Mouse (Mus musculus) MEL (cell line): ENCODE measurements at regions not wholly inside any gene's neighbourhood (a gene's known extent, or its start where the extent isn't known, plus 50 kb on each side); places are given as distances from the start of the nearest gene placed in this dataset.

Source experiments
- DNase-seq: peaks from one replicate; pipeline ENCODE4 v3.0.0; 2011; ENCODE audit warnings: low read depth, low spot score
- H3K27ac ChIP-seq: 2 replicates; pipeline ENCODE4 v1.5.1; 2012; ENCODE audit warnings: low read depth, mild to moderate bottlenecking, control low read depth, low read length, moderate library complexity; ENCODE audit not compliant: control insufficient read depth
- H3K27me3 ChIP-seq, 2 experiments: fragments of 150-350 bp in 1 of 2; sonication (generic) in 1 of 2; 2 replicates each; pipeline ENCODE4 v1.6.1; 2012; ENCODE audit warnings: low read length in 2 of 2, mild to moderate bottlenecking in 2 of 2, improper control_type of control experiment in 1 of 2, moderate library complexity in 1 of 2; ENCODE audit not compliant: insufficient read depth in 2 of 2, control insufficient read depth in 1 of 2
- H3K36me3 ChIP-seq, 2 experiments: 2 replicates each; pipeline ENCODE4 v1.6.1; 2012 to 2014; ENCODE audit warnings: low read length in 2 of 2, improper control_type of control experiment in 1 of 2, inconsistent platforms in 1 of 2, mild to moderate bottlenecking in 1 of 2; ENCODE audit not compliant: insufficient read depth in 2 of 2, control insufficient read depth in 1 of 2
- H3K4me1 ChIP-seq, 2 experiments: fragments of 150-350 bp in 1 of 2; sonication (generic) in 1 of 2; 2 replicates each; pipeline ENCODE4 v1.6.1; 2012; ENCODE audit warnings: low read length in 2 of 2, improper control_type of control experiment in 1 of 2, mild to moderate bottlenecking in 1 of 2; ENCODE audit not compliant: insufficient read depth in 2 of 2, control insufficient read depth in 1 of 2
- H3K4me3 ChIP-seq, 2 experiments: fragments of 150-350 bp in 1 of 2; sonication (generic) in 1 of 2; 2 replicates each; pipeline ENCODE4 v1.5.1; 2012; ENCODE audit warnings: low read depth in 2 of 2, low read length in 2 of 2, mild to moderate bottlenecking in 2 of 2, moderate library complexity in 2 of 2, control low read depth in 1 of 2, improper control_type of control experiment in 1 of 2; ENCODE audit not compliant: control insufficient read depth in 1 of 2, insufficient read depth in 1 of 2
- H3K79me2 ChIP-seq: 2 replicates; pipeline ENCODE4 v1.6.1; 2012; ENCODE audit warnings: mild to moderate bottlenecking, low read length, moderate library complexity; ENCODE audit not compliant: control insufficient read depth, poor library complexity, insufficient read depth
- H3K9ac ChIP-seq: 2 replicates; pipeline ENCODE4 v1.6.1; 2012; ENCODE audit warnings: low read depth, mild to moderate bottlenecking, control low read depth, low read length, moderate library complexity; ENCODE audit not compliant: control insufficient read depth, poor library complexity, severe bottlenecking
- H3K9me3 ChIP-seq: fragments of 150-350 bp; sonication (generic); replicated peaks from 2 replicates; pipeline ENCODE4 v1.6.1; 2012; ENCODE audit warnings: mild to moderate bottlenecking, low read length, improper control_type of control experiment, moderate library complexity; ENCODE audit not compliant: insufficient read depth
- CTCF ChIP-seq, 3 experiments: IDR thresholded peaks in 2 of 3; conservative IDR thresholded peaks in 1 of 3; 2 replicates each; pipeline ENCODE4 v1.5.1; 2011 to 2012; ENCODE audit warnings: low read length in 3 of 3, low read depth in 2 of 3, mild to moderate bottlenecking in 2 of 3, improper control_type of control experiment in 1 of 3, inconsistent platforms in 1 of 3, mixed read lengths in 1 of 3, moderate library complexity in 1 of 3; ENCODE audit not compliant: control insufficient read depth in 1 of 3, insufficient read depth in 1 of 3, poor library complexity in 1 of 3, severe bottlenecking in 1 of 3
- ETS1 ChIP-seq: IDR thresholded peaks from 2 replicates; pipeline ENCODE4 v1.6.1; 2012; ENCODE audit warnings: low read depth, mild to moderate bottlenecking, inconsistent platforms, low read length, improper control_type of control experiment, moderate library complexity
- GABPA ChIP-seq: IDR thresholded peaks from 2 replicates; pipeline ENCODE4 v1.6.1; 2012; ENCODE audit warnings: low read depth, mild to moderate bottlenecking, inconsistent platforms, low read length, improper control_type of control experiment, moderate library complexity
- GATA1 ChIP-seq: IDR thresholded peaks from 2 replicates; pipeline ENCODE4 v1.6.1; 2011; ENCODE audit warnings: low read depth, low read length, improper control_type of control experiment
- HCFC1 ChIP-seq: IDR thresholded peaks from 2 replicates; pipeline ENCODE4 v1.6.1; 2012; ENCODE audit warnings: low read depth, mild to moderate bottlenecking, inconsistent platforms, low read length, improper control_type of control experiment, moderate library complexity
- JUND ChIP-seq: IDR thresholded peaks from 2 replicates; pipeline ENCODE4 v1.6.1; 2011; ENCODE audit warnings: low read depth, mild to moderate bottlenecking, improper control_type of control experiment, low read length
- MAX ChIP-seq: IDR thresholded peaks from 2 replicates; pipeline ENCODE4 v1.6.1; 2011; ENCODE audit warnings: low read length, improper control_type of control experiment
- MEF2A ChIP-seq: IDR thresholded peaks from 2 replicates; pipeline ENCODE4 v1.6.1; 2014; ENCODE audit warnings: low read depth, mild to moderate bottlenecking, inconsistent platforms, low read length, improper control_type of control experiment; ENCODE audit not compliant: poor library complexity, insufficient replicate concordance, severe bottlenecking; ENCODE audit errors: extremely low read depth
- MXI1 ChIP-seq: IDR thresholded peaks from 2 replicates; pipeline ENCODE4 v1.6.1; 2011; ENCODE audit warnings: mild to moderate bottlenecking, low read depth, low read length, improper control_type of control experiment
- MYC ChIP-seq: IDR thresholded peaks from 2 replicates; pipeline ENCODE4 v1.6.1; 2011; ENCODE audit warnings: low read depth, mild to moderate bottlenecking, low read length, improper control_type of control experiment, moderate library complexity
- NELFE ChIP-seq: IDR thresholded peaks from 2 replicates; pipeline ENCODE4 v1.6.1; 2011; ENCODE audit warnings: low read depth, low read length, improper control_type of control experiment
- NRF1 ChIP-seq: IDR thresholded peaks from 2 replicates; pipeline ENCODE4 v1.6.1; 2014; ENCODE audit warnings: low read depth, mild to moderate bottlenecking, inconsistent platforms, low read length, improper control_type of control experiment, moderate library complexity; ENCODE audit not compliant: poor library complexity, insufficient read depth, severe bottlenecking
- POLR2A ChIP-seq, 2 experiments: IDR thresholded peaks; 2 replicates each; pipeline ENCODE4 v1.6.1; 2011 to 2012; ENCODE audit warnings: low read length in 2 of 2, mild to moderate bottlenecking in 2 of 2, control low read depth in 1 of 2, improper control_type of control experiment in 1 of 2, low read depth in 1 of 2, moderate library complexity in 1 of 2; ENCODE audit not compliant: control insufficient read depth in 1 of 2, insufficient read depth in 1 of 2, poor library complexity in 1 of 2
- POLR2AphosphoS5 ChIP-seq: IDR thresholded peaks from 2 replicates; pipeline ENCODE4 v1.6.1; 2012; ENCODE audit warnings: low read depth, borderline replicate concordance, mild to moderate bottlenecking, inconsistent platforms, low read length, moderate library complexity, mixed read lengths
- RAD21 ChIP-seq: IDR thresholded peaks from 2 replicates; pipeline ENCODE4 v1.6.1; 2011; ENCODE audit warnings: mild to moderate bottlenecking, low read depth, low read length, improper control_type of control experiment
- RCOR1 ChIP-seq: IDR thresholded peaks from 2 replicates; pipeline ENCODE4 v1.6.1; 2012; ENCODE audit warnings: low read depth, mild to moderate bottlenecking, inconsistent platforms, low read length, improper control_type of control experiment
- SIN3A ChIP-seq: IDR thresholded peaks from 2 replicates; pipeline ENCODE4 v1.6.1; 2012; ENCODE audit warnings: low read length, improper control_type of control experiment, inconsistent platforms
- SMC3 ChIP-seq: IDR thresholded peaks from 2 replicates; pipeline ENCODE4 v1.6.1; 2011; ENCODE audit warnings: low read depth, low read length, improper control_type of control experiment
- TAL1 ChIP-seq: IDR thresholded peaks from 2 replicates; pipeline ENCODE4 v1.6.1; 2012; ENCODE audit warnings: mild to moderate bottlenecking, inconsistent platforms, low read length, moderate library complexity, mixed read lengths
- TBP ChIP-seq: IDR thresholded peaks from 2 replicates; pipeline ENCODE4 v1.8.0; 2011; ENCODE audit warnings: low read depth, low read length, improper control_type of control experiment
- USF2 ChIP-seq, 2 experiments: IDR thresholded peaks; 2 replicates each; pipeline ENCODE4 v1.6.1; 2011 to 2012; ENCODE audit warnings: improper control_type of control experiment in 2 of 2, low read length in 2 of 2, borderline replicate concordance in 1 of 2, inconsistent platforms in 1 of 2, low read depth in 1 of 2, mild to moderate bottlenecking in 1 of 2; ENCODE audit not compliant: insufficient read depth in 1 of 2
- ZC3H11A ChIP-seq: IDR thresholded peaks from 2 replicates; pipeline ENCODE4 v1.6.1; 2012; ENCODE audit warnings: low read depth, mild to moderate bottlenecking, inconsistent platforms, low read length, improper control_type of control experiment
- ZMIZ1 ChIP-seq: IDR thresholded peaks from 2 replicates; pipeline ENCODE4 v1.6.1; 2012; ENCODE audit warnings: low read depth, mild to moderate bottlenecking, inconsistent platforms, low read length, improper control_type of control experiment, moderate library complexity
- ZNF384 ChIP-seq: IDR thresholded peaks from 2 replicates; pipeline ENCODE4 v1.6.1; 2012; ENCODE audit warnings: low read depth, mild to moderate bottlenecking, inconsistent platforms, low read length, improper control_type of control experiment

- no peak overlapping the region for H3K27ac ChIP-seq
- no peaks in the 10 kb centered on the region for H3K9me3 ChIP-seq
- no peaks in the 10 kb centered on the region for H3K4me1 ChIP-seq
- H3K79me2 ChIP-seq = no peaks in the 10 kb centered on the region
- no peaks in the 10 kb centered on the region for H3K36me3 ChIP-seq
- no peak for DNase-seq
- H3K27me3 ChIP-seq = no peaks in the 10 kb centered on the region
- H3K9ac ChIP-seq = no peak overlapping the region
- TF ChIP-seq NELFE (no peak), MEF2A (no peak), USF2 (IDR thresholded peaks at IDR 0.05; ENCODE audit: borderline replicate concordance in 1 of 2, insufficient read depth in 1 of 2, low read depth in 1 of 2, low read length in 2 of 2) (no peak), ETS1 (no peak), RCOR1 (no peak), MXI1 (no peak), ZC3H11A (no peak), TAL1 (no peak), HCFC1 (no peak), ZNF384 (no peak), MAX (no peak), POLR2AphosphoS5 (no peak), GABPA (no peak), POLR2A (IDR thresholded peaks at IDR 0.05; ENCODE audit: control insufficient read depth in 1 of 2, insufficient read depth in 1 of 2, low read depth in 1 of 2, low read length in 2 of 2, poor library complexity in 1 of 2) (no peak), GATA1 (no peak), ZMIZ1 (no peak), CTCF (IDR thresholded peaks at IDR 0.05 in 2 of 3, conservative IDR thresholded peaks at IDR 0.05 in 1 of 3; ENCODE audit: control insufficient read depth in 1 of 3, insufficient read depth in 1 of 3, low read depth in 2 of 3, low read length in 3 of 3, poor library complexity in 1 of 3, severe bottlenecking in 1 of 3) (no peak), TBP (no peak), MYC (no peak), JUND (no peak)
- no peak overlapping the region for H3K4me3 ChIP-seq
Measured at GRCm38 (mm10) chr7:37343691-37344233, 429.7 kb downstream of the Zfp536 start.

GRCm38 (mm10) chr7:37346041-37346440 lies 427.4 kb downstream of the Zfp536 start:
- Histone ChIP-seq H3K4me1 (no peaks in the 10 kb centered on the region), H3K27me3 (no peaks in the 10 kb centered on the region), H3K36me3 (no peaks in the 10 kb centered on the region), H3K9ac (no peak overlapping the region), H3K79me2 (no peaks in the 10 kb centered on the region), H3K4me3 (no peak overlapping the region), H3K27ac (no peak overlapping the region), H3K9me3 (no peaks in the 10 kb centered on the region)
- TF ChIP-seq NRF1 = no peak
- TF ChIP-seq RAD21 = peak; percentile 60
- no peak for TF ChIP-seq RCOR1
- peak; percentile 47 to 63 (median 57) for TF ChIP-seq CTCF (IDR thresholded peaks at IDR 0.05 in 2 of 3, conservative IDR thresholded peaks at IDR 0.05 in 1 of 3; ENCODE audit: control insufficient read depth in 1 of 3, insufficient read depth in 1 of 3, low read depth in 2 of 3, low read length in 3 of 3, poor library complexity in 1 of 3, severe bottlenecking in 1 of 3)
- no peak for TF ChIP-seq TAL1
- no peak for TF ChIP-seq POLR2A (IDR thresholded peaks at IDR 0.05; ENCODE audit: control insufficient read depth in 1 of 2, insufficient read depth in 1 of 2, low read depth in 1 of 2, low read length in 2 of 2, poor library complexity in 1 of 2)
- peak; percentile 16; the same call in 1 of the 2 replicates for TF ChIP-seq ZC3H11A
- TF ChIP-seq ZMIZ1 = no peak
- TF ChIP-seq SIN3A = no peak
- no peak for TF ChIP-seq NELFE
- TF ChIP-seq SMC3 = peak; percentile 40
- TF ChIP-seq USF2 (IDR thresholded peaks at IDR 0.05; ENCODE audit: borderline replicate concordance in 1 of 2, insufficient read depth in 1 of 2, low read depth in 1 of 2, low read length in 2 of 2) = no peak
- peak; percentile 27 for DNase-seq
